Mouse (Mus musculus): ENCODE measurements at regions not wholly inside any gene's neighbourhood (a gene's known extent, or its start where the extent isn't known, plus 50 kb on each side); places are given as distances from the start of the nearest gene placed in this dataset.

GRCm38 (mm10) chr17:45894166-45894565 lies 138.0 kb downstream of the Vegfa start:
- TF ChIP-seq POLR2A (IDR thresholded peaks at IDR 0.05; ENCODE audit: insufficient read depth, low read depth, low read length) (no peak), CTCF (IDR thresholded peaks at IDR 0.05) (no peak), EP300 (IDR thresholded peaks at IDR 0.05; ENCODE audit: insufficient read depth, low read depth, low read length) (no peak)
